Mouse (Mus musculus): Measurements from ENCODE around the gene Robo1.

Gene Robo1

DNA sequence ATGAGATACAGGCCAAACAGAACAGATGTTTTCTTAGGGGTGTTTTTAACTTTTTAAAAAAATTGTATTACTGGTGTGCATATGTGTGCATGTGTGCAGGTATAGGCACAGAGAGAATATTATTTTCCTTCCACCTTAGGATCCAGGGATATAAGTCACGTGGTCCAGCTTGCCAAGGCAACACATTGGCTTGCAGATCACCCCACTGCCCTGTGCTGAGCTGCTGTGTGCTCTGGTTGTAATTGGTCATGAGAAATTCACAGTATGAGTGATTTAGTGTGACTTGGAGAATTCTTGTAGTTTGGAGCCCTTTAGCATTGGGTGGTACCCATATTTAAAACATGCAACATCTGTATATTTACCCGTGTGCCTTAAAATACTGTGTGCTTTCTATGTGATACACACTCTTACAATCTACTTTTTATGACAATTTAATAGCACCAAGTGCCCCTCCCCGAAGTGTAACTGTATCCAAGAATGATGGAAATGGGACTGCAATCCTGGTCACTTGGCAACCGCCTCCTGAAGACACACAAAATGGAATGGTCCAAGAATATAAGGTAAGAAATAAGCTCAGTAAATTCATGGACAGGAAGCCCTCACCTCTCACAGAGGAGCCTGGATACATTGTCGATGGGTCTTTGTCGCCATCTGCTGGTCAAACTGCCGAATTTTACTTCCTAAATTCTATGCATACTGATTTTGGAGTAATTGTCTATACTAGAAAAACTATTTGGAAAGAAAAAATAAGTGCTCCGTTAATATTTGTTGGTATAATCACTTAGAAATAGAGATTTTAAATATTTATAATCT, 671.5 kb downstream of the Robo1 start:
- DNase-seq (ENCODE audit: inconsistent age in 2 of 2, low spot score in 1 of 2): peak; percentile 67 to 89

DNA sequence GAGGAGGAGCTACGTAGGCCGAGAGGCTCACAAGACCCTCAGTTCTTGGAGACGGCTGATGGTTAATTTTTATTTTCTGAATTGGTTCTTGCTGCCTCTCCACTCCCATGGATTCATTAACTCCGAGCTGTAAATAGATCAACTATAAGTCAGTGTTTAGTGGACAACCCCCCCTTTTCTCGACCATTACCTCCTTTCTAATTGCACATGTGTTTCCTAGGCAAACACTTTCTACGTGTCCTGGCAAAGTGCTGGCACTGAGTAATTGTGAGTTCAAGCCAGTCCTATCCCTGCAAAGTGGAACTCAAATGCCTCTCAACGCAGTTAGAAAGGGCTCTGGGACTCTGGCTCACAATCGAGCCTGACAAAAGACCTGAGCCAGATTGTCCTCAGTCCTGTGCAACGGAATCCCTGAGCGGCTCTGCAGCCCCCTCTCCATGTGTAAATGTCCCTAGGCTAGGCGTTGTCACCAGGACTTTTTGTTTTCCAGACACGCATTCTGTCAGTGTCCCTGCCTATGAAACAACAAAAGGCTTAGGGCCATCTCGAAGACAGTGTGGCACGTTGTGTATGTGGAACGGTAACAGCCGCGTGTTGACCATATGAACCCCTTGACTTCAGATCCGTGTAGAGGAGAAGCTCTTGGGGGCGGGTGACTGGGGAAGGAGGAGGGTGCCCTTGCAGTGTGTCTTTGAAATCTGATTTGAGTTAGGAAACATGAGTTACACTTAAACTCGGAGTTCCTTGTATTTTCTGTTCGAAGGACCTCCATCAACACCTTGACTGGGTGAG, 682.5 kb downstream of the Robo1 start:
- DNase-seq (ENCODE audit: inconsistent age in 2 of 2, low spot score in 1 of 2): no peak

GRCm38 (mm10) chr16:72993189-72993588, 685.1 kb downstream of the Robo1 start:
- no peak for DNase-seq (ENCODE audit: inconsistent age in 2 of 2, low spot score in 1 of 2)

DNA sequence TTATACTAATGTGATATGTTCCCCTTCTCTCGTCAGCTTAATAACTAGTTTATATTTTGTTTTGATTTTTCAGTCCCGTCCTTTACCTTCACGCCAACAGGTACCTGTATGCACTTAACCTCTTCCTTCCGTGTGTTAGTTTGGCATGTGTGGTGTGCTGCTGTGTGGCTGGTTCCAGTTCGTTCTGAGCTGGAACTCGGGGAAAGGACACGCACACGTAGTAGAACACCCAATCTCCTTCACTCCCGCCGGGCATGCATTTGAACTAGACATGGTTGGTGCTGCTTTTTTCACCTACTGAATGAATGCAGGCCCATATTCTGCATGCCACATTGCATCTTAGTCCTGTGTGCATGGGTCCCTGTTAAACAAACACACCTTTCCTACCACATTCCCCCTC, 685.5 kb downstream of the Robo1 start:
- DNase-seq (ENCODE audit: inconsistent age in 2 of 2, low spot score in 1 of 2): no peak

DNA sequence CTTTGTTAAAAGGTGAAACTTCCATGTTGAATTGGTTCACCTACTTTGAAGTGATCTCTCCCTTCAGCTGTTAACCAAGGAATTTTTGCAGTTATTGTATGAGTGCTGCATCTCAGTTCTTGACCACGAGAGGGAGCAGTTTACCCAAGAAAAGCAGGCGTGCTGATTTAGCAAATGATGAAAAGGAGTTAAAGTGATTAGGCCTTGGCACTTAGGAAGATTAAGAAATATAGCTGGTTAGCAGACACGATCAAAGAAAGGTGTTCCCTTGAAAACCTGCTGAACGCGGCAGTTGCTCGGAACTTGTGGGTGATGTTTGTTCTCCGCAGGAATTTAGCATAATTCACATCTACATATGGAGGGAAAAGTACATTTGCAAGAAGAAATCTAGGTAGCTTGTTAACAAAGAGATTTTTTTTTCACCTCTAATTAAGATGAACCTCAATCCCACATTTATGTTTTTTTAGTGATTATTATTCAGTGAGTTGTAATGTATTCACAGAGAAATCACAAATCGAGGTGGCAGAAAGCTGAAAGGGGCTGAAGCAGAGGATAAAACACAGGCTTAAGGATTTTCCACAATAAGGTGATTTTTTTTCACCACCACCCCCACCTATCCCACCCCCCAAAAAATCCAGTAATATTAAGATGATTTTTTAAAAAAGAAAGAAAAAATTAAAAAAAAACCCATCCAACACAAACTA, 687.3 kb downstream of the Robo1 start:
- peak in 1 of 2 experiments; percentile 79 for DNase-seq (ENCODE audit: inconsistent age in 2 of 2, low spot score in 1 of 2)

- no peak for DNase-seq (ENCODE audit: inconsistent age in 2 of 2, low spot score in 1 of 2)
These were observed 687.9 kb downstream of the Robo1 start for GRCm38 (mm10) chr16:72995955-72996535.

DNA sequence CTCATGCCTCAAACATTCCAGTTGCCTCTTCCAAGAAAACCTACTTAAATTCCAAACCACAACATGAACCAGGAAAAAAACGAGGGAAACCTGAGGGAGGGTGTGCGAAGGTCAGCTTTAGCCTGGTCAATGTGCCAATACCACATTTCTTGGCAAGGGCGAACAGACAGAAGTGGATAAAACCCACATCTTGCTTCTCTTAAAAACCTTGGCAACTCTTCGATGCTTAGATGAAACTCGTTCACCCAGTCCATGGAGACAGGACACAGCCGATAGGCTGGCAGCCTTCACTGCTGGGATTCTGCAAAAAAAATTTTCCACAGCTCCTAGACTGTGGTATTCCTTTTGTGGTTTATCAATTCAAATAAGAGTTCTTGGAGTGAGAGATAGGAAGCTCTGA, 690.6 kb downstream of the Robo1 start:
- no peak for DNase-seq (ENCODE audit: inconsistent age in 2 of 2, low spot score in 1 of 2)

DNA sequence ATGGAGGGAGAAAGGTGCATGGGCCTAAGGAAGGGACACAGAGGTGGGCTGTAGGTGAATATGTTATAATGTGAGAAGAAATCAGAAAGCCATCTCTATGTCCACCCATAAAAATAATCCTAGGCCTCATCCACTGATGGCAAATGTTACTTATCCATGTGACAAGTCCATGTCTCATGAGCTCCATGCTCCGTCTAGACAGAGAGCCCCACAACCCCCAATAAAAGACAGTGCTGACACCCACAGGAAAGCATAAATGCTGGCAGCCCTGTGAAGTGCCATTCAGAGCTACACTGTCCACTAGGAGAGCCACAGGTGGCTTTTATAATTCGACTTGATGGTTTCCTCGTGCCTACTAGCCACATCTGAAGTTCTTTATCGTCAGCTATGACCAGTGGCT, 694.6 kb downstream of the Robo1 start:
- DNase-seq (ENCODE audit: inconsistent age in 2 of 2, low spot score in 1 of 2): no peak

DNA sequence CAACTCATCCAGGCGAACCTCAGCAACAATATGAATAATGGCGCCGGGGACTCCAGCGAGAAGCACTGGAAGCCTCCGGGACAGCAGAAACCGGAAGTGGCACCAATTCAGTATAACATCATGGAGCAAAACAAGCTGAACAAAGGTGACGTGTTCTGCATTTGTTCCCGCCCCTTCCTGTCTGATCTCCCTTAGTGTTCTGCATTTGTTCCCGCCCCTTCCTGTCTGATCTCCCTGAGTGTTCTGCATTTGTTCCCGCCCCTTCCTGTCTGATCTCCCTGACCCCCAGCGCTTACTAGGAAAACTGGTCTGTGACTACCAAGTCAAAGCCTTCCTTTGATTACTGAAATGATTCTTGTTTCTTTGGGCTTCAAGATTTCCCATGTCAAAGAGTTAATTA, 696.5 kb downstream of the Robo1 start:
- no peak for DNase-seq (ENCODE audit: inconsistent age in 2 of 2, low spot score in 1 of 2)

DNA sequence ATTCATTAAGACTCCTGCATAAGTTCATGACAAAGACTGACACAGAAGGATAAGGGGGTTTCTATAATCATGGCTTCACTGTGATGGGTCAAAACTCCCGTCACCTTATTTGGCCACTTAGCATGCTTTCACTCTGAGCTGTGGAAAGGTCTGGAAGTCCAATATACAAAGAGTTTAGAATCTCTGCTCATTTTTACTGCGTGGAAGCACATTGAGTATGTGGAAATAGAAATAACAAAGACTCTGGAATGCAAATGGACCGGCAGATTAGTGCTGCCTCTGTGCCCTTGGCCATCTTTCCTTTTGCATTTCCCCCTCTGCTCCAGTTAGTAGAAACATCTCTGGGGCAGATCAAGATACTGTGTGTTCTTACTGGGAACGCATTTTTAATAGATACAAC, 697.7 kb downstream of the Robo1 start:
- DNase-seq (ENCODE audit: inconsistent age in 2 of 2, low spot score in 1 of 2): no peak

DNA sequence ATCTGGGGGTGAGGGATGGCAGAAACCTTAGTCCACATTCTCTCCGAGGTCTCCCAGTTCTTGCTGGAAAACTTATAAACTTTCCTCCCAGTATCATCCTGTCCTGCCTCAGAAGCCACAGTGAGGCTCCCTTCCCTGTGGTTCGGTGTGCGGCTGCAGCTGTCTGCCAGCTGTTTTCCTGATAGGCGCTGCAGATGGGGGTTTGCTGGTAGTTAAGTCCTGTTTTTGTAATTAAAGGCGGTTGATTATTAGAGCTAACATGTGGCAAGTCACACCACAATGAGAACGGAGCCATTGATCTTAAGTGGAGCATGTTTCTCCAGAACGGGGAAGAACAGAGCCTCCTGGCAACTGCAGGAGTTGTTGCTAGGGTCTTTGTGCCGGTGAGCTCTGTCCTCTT, 699.3 kb downstream of the Robo1 start:
- DNase-seq (ENCODE audit: inconsistent age in 2 of 2, low spot score in 1 of 2): no peak

- no peak for DNase-seq (ENCODE audit: inconsistent age in 2 of 2, low spot score in 1 of 2)
These were observed 703.2 kb downstream of the Robo1 start for GRCm38 (mm10) chr16:73011313-73011712.

GRCm38 (mm10) chr16:73012926-73013325, 704.8 kb downstream of the Robo1 start:
- no peak for DNase-seq (ENCODE audit: inconsistent age in 2 of 2, low spot score in 1 of 2)

DNA sequence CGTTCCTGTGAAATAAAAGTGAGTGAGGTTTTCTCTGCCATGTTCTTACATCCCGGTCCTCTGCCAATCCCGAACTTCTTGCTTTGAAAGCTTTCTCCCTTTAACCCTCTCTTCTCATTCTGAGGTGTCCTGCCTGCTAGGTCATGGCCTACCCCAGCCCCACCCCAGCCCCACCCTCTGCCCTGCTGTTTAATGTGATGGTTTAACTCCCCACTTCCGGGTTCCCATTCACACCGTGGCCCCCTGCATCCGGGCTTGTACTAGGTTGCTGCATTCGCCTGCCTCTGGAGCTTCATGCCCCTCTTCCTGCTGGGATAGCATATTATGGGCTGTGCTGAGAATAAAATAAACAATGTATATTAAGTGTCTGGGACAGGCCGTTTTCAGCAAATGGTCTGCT, 706.4 kb downstream of the Robo1 start:
- DNase-seq (ENCODE audit: inconsistent age in 2 of 2, low spot score in 1 of 2): no peak

DNA sequence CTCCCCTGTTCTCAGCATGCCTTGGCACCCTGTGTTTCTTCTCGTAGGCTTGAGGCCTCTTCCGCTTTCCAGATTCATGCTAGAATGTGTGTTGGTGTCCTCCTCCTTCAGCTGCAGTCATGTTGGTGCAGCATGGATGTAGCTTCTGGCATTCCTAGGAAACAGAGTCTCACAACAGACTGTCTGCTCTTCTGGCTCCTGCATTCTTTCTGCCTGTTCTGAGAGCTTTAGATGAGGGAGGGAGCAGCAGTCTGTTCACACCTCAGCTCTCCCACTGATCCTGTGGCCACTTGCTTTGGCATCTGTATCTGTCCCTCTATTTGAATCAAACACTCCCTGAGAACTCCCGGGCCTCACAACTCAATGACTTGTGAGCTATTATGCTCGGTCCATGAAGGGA, 707.9 kb downstream of the Robo1 start:
- DNase-seq (ENCODE audit: inconsistent age in 2 of 2, low spot score in 1 of 2): no peak

DNA sequence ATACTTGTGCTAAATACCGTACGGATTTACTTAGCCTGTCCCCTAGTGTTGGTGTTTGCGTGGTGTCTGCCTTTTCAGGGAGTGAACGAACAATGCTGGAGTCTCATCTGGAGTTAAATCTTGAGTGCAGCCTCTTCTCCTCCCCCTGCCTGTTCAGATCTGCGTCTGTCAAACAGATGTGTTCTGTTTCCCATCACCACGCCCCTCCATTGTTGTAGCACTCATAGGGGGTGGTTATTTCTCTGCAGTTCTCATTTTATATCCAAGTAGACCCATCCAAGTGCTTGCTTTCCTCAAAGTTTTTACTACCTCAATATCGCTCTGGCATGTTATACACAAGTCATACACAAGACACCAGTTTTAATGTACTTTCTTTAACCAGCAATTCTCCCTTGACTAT, 708.7 kb downstream of the Robo1 start:
- DNase-seq (ENCODE audit: inconsistent age in 2 of 2, low spot score in 1 of 2): no peak

DNA sequence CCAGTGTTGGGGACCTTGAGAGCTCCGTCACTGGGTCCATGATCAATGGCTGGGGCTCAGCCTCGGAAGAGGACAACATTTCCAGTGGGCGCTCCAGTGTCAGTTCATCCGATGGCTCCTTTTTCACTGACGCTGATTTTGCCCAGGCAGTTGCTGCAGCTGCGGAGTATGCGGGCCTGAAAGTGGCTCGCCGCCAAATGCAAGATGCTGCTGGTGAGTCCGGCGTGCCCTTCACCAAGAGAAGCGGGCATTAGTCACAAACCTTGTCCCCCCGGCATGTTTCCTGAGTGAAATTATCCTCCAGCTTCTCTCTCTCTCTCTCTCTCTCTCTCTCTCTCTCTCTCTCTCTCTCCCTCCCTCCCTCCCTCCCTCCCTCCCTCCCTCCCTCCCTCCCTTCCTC, 716.2 kb downstream of the Robo1 start:
- DNase-seq (ENCODE audit: inconsistent age in 2 of 2, low spot score in 1 of 2): peak; percentile 79 to 86

DNA sequence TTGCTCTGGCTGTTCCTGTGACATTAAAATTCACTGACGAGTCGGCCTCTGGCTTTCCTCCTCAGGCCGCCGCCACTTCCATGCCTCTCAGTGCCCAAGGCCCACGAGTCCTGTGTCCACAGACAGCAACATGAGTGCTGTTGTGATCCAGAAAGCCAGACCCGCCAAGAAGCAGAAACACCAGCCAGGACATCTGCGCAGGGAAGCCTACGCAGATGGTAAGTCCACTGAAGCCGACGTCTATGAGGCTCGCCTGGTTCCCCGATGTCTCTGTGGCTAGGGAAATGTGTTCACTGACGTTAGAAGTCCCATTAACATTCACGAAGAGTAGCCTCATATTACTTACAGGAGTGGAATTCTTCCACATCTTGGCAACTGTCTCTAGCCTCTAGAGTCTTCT, 719.6 kb downstream of the Robo1 start:
- no peak for DNase-seq (ENCODE audit: inconsistent age in 2 of 2, low spot score in 1 of 2)

- no peak for DNase-seq (ENCODE audit: inconsistent age in 2 of 2, low spot score in 1 of 2)
These were observed 722.9 kb downstream of the Robo1 start for GRCm38 (mm10) chr16:73030999-73031398.

- no peak for DNase-seq (ENCODE audit: inconsistent age in 2 of 2, low spot score in 1 of 2)
These were observed 727.3 kb downstream of the Robo1 start for GRCm38 (mm10) chr16:73035210-73035985.

DNA sequence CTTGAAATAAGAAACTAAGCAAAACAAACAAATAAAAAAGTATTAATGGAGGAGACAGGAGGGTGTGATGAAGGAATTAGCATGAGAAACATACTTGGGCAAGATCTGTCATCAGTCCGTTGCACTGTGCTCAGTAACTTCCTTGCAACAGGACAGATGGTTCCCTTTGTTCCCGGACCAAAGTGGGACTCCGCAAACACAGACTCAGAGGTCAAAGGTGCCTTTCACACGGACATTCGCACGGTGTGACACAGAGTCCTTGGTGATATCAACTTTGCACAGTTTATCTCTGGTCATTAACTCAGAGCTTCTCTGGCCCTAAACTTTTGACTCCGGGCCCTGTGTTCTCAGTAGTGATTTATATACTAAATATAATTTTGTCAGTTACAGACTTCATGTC, 730.4 kb downstream of the Robo1 start:
- DNase-seq (ENCODE audit: inconsistent age in 2 of 2, low spot score in 1 of 2): peak in 1 of 2 experiments; percentile 14

Data from adrenal gland, adult (tissue).